9 mouse cellular contexts compared by ENCODE assay signal in the genomic region with DNA sequence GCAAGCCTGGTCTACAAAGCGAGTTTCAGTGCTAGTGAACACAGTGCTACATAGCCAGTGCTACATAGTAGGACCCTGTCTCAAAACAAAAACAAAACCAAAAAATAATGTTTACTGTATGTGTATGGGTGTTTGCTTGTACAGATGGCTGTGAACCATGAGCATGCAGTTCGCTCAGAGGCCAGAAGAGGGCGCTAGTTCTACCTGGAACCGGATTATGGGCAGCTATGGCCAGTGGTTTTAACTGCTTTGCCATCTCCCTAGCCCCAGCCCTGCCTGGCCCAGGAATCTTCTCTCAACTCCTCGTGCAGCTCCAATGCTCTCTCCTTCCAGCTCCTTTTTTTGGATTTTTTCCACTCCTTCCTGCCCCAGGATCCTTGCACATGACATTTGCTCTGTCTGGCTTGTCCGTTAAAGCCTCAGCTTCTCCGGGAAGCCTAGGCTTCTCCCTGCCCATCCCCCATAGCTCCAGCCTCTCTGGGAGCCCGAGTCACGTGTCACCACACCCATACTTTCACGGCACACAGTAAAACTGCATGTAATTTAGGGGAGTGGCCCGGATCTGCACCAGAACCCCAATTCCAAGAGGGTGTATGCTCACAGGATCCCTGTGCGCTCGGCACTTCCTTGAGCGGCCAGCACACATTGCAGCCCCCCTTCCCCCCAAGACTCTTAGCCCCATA. TPM values are rescaled to one million over a fixed set of nuclear protein-coding genes. Genes with fewer than 3 reads are reported as not detected.
DNase-seq lines count a peak whose midpoint lies in the region; ATAC-seq and TF ChIP-seq lines count a peak whose summit lies in the region.
"Had no signal": no experiment of that assay in that cellular context is flagged by ENCODE, and none has a peak within 500 bp of the region (broad histone marks: within the 10 kb centered on the region; RNA-seq: fewer than 3 reads in every experiment).

No protein-coding gene starts in this region.

- DNase-seq in heart, embryonic 10.5 days (ENCODE audit: low spot score): no peak
- DNase-seq in heart, postnatal 25 days (ENCODE audit: low spot score): no peak
- DNase-seq in lung, postnatal 0 days (ENCODE audit: low spot score): no peak
- no peak for DNase-seq in lung, postnatal 14 days
- no peak for DNase-seq in cerebellum, postnatal 36 days
- no peak for DNase-seq in urinary bladder, postnatal 36 days (ENCODE audit: low spot score in 2 of 2)

- no peaks in the 10 kb centered on the region for H3K9me3 ChIP-seq in heart, embryonic 10.5 days
- no peaks in the 10 kb centered on the region for H3K9me3 ChIP-seq in lung, postnatal 0 days (ENCODE audit: low read length)
- H3K9me3 ChIP-seq in embryonic facial prominence, embryonic 12.5 days: no peaks in the 10 kb centered on the region
- H3K9me3 ChIP-seq: hindbrain, embryonic 15.5 days had no signal

- intact Hi-C loops in heart, postnatal 25 days (cut with DNase I): no loop called here

- no peaks in the 10 kb centered on the region for H3K36me3 ChIP-seq in heart, embryonic 10.5 days
- H3K36me3 ChIP-seq in lung, postnatal 0 days (ENCODE audit: insufficient read depth, low read length): no peaks in the 10 kb centered on the region
- no peaks in the 10 kb centered on the region for H3K36me3 ChIP-seq in embryonic facial prominence, embryonic 12.5 days
- H3K36me3 ChIP-seq: hindbrain, embryonic 15.5 days had no signal

- peaks cover 42% of the 10 kb centered on the region for H3K4me1 ChIP-seq in heart, embryonic 10.5 days
- H3K4me1 ChIP-seq in lung, postnatal 0 days (ENCODE audit: insufficient read depth, low read depth, low read length): peaks cover 7% of the 10 kb centered on the region; the same call in 1 of the 2 replicates
- H3K4me1 ChIP-seq in embryonic facial prominence, embryonic 12.5 days: peaks cover 14% of the 10 kb centered on the region
- peaks cover 10% of the 10 kb centered on the region for H3K4me1 ChIP-seq in olfactory bulb, adult 2 months (ENCODE audit: control insufficient read depth, insufficient read depth, low read length)
- H3K4me1 ChIP-seq: hindbrain, embryonic 15.5 days had no signal

- TF ChIP-seq POLR2A in olfactory bulb, adult 2 months (IDR thresholded peaks at IDR 0.05; ENCODE audit: insufficient read depth, low read depth, low read length): no peak

- WGBS in heart, embryonic 10.5 days: 76% methylated on average over 14 of the region's 14 CpGs
- 74% methylated on average over 14 of the region's 14 CpGs for WGBS in lung, postnatal 0 days
- 61% methylated on average over 14 of the region's 14 CpGs for WGBS in embryonic facial prominence, embryonic 12.5 days
- 75% methylated on average over 14 of the region's 14 CpGs for WGBS in olfactory bulb, adult 2 months

- no peak for ATAC-seq in lung, postnatal 0 days
- no peak for ATAC-seq in embryonic facial prominence, embryonic 12.5 days (ENCODE audit: insufficient number of reproducible peaks, insufficient read depth, low FRiP score, low TSS enrichment)

- TF ChIP-seq CTCF in lung, postnatal 0 days (IDR thresholded peaks at IDR 0.05): peak; percentile 66
- no peak for TF ChIP-seq CTCF in olfactory bulb, adult 2 months (IDR thresholded peaks at IDR 0.05; ENCODE audit: insufficient read depth, low read depth, low read length)

- no peak for TF ChIP-seq EP300 in lung, postnatal 0 days (IDR thresholded peaks at IDR 0.05)

- peak overlapping the region; percentile 73 for H3K27ac ChIP-seq in heart, embryonic 10.5 days
- peak overlapping the region; percentile 80 for H3K27ac ChIP-seq in lung, postnatal 0 days (ENCODE audit: low read length)
- peak overlapping the region; percentile 63 for H3K27ac ChIP-seq in embryonic facial prominence, embryonic 12.5 days
- H3K27ac ChIP-seq in olfactory bulb, adult 2 months (ENCODE audit: insufficient read depth, low read depth, low read length): 0 out of 2 replicates have a peak overlapping the region, but pooled peaks have one; percentile 7
- H3K27ac ChIP-seq: hindbrain, embryonic 15.5 days had no signal

- no peak overlapping the region for H3K9ac ChIP-seq in lung, postnatal 0 days (replicated peaks; ENCODE audit: low read depth)
- no peak overlapping the region for H3K9ac ChIP-seq in embryonic facial prominence, embryonic 12.5 days
- H3K9ac ChIP-seq: hindbrain, embryonic 15.5 days had no signal

- H3K27me3 ChIP-seq in heart, embryonic 10.5 days (ENCODE audit: insufficient read depth, poor library complexity, severe bottlenecking): no peaks in the 10 kb centered on the region; the same call in 1 of the 2 replicates
- H3K27me3 ChIP-seq in lung, postnatal 0 days (replicated peaks; ENCODE audit: insufficient read depth, low read length): no peaks in the 10 kb centered on the region
- H3K27me3 ChIP-seq in embryonic facial prominence, embryonic 12.5 days: no peaks in the 10 kb centered on the region
- H3K27me3 ChIP-seq: hindbrain, embryonic 15.5 days had no signal

- H3K4me3 ChIP-seq in heart, embryonic 10.5 days: no peak overlapping the region
- H3K4me3 ChIP-seq in lung, postnatal 0 days (ENCODE audit: low read depth, low read length): no peak overlapping the region
- no peak overlapping the region for H3K4me3 ChIP-seq in embryonic facial prominence, embryonic 12.5 days
- no peak overlapping the region for H3K4me3 ChIP-seq in olfactory bulb, adult 2 months (ENCODE audit: insufficient read depth, low read depth, low read length)
- H3K4me3 ChIP-seq: hindbrain, embryonic 15.5 days had no signal

- H3K4me2 ChIP-seq in lung, postnatal 0 days (replicated peaks; ENCODE audit: low read depth, low read length): no peak overlapping the region
- H3K4me2 ChIP-seq in embryonic facial prominence, embryonic 12.5 days (replicated peaks): no peak overlapping the region
- H3K4me2 ChIP-seq: hindbrain, embryonic 15.5 days had no signal

RNA-seq across cellular contexts. Expression of a gene that starts 9.2 kb away (rescaled TPM):
- polyA plus RNA-seq in heart, embryonic 10.5 days (2016; fragmentation: Nextera tagmentation; extraction: Ambion mirVana): 2.9 TPM in 2 replicates
- 1 to 10 TPM; 4.6 to 6.8 TPM for total RNA-seq in heart, postnatal 25 days (2021)
- polyA plus RNA-seq in lung, postnatal 0 days (2015; fragmentation: Nextera tagmentation; extraction: Ambion mirVana): 3.6 and 3.9 TPM in 2 replicates
- polyA plus RNA-seq in embryonic facial prominence, embryonic 12.5 days (2016; fragmentation: Nextera tagmentation; extraction: Ambion mirVana): 3.2 and 3.4 TPM in 2 replicates
- polyA plus RNA-seq in olfactory bulb, adult 2 months (2012; ENCODE audit: insufficient read depth, insufficient read length, low replicate concordance, missing spikeins): not detected in 2 replicates

RNA-seq across cellular contexts. Expression of a gene that starts 19.1 kb away (rescaled TPM):
- polyA plus RNA-seq in heart, embryonic 10.5 days (2016; fragmentation: Nextera tagmentation; extraction: Ambion mirVana): 4.0 and 6.8 TPM in 2 replicates
- 10 to 100 TPM; 18.2 to 24.2 TPM for total RNA-seq in heart, postnatal 25 days (2021)
- 3.8 and 4.0 TPM in 2 replicates for polyA plus RNA-seq in lung, postnatal 0 days (2015; fragmentation: Nextera tagmentation; extraction: Ambion mirVana)
- polyA plus RNA-seq in embryonic facial prominence, embryonic 12.5 days (2016; fragmentation: Nextera tagmentation; extraction: Ambion mirVana): 4.5 and 4.9 TPM in 2 replicates
- polyA plus RNA-seq in olfactory bulb, adult 2 months (2012; ENCODE audit: insufficient read depth, insufficient read length, low replicate concordance, missing spikeins): not detected in 2 replicates

Comparison
In these comparisons a context has a peak if more than half of its experiments do, and no peak if none do; other contexts are left out.
1. H3K27ac ChIP-seq: peak in every context shown above with its lines; median percentile 80 in lung, postnatal 0 days; 73 in heart, embryonic 10.5 days; 63 in embryonic facial prominence, embryonic 12.5 days; 7 in olfactory bulb, adult 2 months.